Mouse (Mus musculus): ENCODE data around the gene Phrf1. TPM values are rescaled to one million over a fixed set of nuclear protein-coding genes. Genes with fewer than 3 reads are reported as not detected.

The Phrf1 gene
- polyA plus RNA-seq, 1 experiment from 2014 or later = 68.0 TPM

DNA sequence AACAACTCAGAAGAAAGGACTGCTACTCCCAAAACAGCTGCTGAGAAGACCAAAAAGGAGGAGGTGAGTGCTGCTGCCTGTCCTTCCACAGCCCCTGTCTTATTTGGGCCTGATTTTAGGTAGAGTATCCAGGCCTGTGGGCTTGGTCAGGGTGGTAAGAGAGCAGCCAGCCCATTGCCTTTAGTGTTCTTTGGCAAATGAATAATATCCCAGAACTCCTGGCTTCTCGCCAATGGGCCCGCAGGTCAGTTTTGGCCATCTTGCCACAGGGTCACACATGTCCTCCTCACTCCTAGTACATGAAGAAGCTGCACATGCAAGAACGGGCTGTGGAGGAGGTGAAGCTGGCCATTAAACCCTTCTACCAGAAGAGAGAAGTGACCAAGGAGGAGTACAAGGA is 32.9 kb downstream of the Phrf1 start:
- Histone ChIP-seq H3K36me3 (ENCODE audit: control insufficient read depth, insufficient read depth, low read length) (peaks cover 48% of the 10 kb centered on the region), H3K27ac (ENCODE audit: low read length) (no peak overlapping the region), H3K4me3 (ENCODE audit: low read depth, low read length) (no peak overlapping the region), H3K9me3 (replicated peaks; ENCODE audit: control insufficient read depth, low read length, poor library complexity, severe bottlenecking) (no peaks in the 10 kb centered on the region), H3K9ac (ENCODE audit: low read depth, low read length) (no peak overlapping the region), H3K4me2 (ENCODE audit: low read length) (no peak overlapping the region), H3K4me1 (ENCODE audit: control insufficient read depth, insufficient read depth, low read length) (peaks cover 6% of the 10 kb centered on the region), H3K27me3 (ENCODE audit: control insufficient read depth, insufficient read depth, low read depth, low read length) (no peaks in the 10 kb centered on the region)
- no peak for ATAC-seq
- WGBS = 95% methylated on average over 3 of the region's 3 CpGs

DNA sequence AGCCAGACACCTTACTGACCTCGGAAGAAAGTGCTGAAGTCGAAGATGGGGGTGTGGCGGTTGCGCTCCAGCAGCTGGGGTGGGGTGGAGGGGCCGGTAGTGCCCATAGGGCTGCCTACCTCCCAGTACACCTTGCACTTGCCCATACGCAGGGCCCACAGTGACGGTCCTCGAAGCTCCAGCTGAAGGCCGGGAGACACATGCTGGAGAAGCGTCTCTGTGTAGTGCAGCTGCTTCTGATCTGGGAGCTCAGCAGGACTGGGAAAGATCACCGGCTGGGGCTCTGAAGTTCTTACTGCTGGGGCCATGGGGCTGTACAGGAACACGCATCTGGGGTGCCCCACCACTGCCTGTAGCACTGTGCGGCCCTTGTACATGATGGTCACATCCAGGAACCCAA is 35.1 kb downstream of the Phrf1 start:
- Histone ChIP-seq H3K27me3 (ENCODE audit: control insufficient read depth, insufficient read depth, low read depth, low read length) (no peaks in the 10 kb centered on the region), H3K9ac (ENCODE audit: low read depth, low read length) (no peak overlapping the region), H3K4me1 (ENCODE audit: control insufficient read depth, insufficient read depth, low read length) (peaks cover 6% of the 10 kb centered on the region), H3K9me3 (replicated peaks; ENCODE audit: control insufficient read depth, low read length, poor library complexity, severe bottlenecking) (no peaks in the 10 kb centered on the region), H3K4me3 (ENCODE audit: low read depth, low read length) (no peak overlapping the region), H3K27ac (ENCODE audit: low read length) (no peak overlapping the region), H3K4me2 (ENCODE audit: low read length) (no peak overlapping the region), H3K36me3 (ENCODE audit: control insufficient read depth, insufficient read depth, low read length) (peaks cover 28% of the 10 kb centered on the region)
- ATAC-seq = no peak
- 92% methylated on average over 13 of the region's 13 CpGs for WGBS

DNA sequence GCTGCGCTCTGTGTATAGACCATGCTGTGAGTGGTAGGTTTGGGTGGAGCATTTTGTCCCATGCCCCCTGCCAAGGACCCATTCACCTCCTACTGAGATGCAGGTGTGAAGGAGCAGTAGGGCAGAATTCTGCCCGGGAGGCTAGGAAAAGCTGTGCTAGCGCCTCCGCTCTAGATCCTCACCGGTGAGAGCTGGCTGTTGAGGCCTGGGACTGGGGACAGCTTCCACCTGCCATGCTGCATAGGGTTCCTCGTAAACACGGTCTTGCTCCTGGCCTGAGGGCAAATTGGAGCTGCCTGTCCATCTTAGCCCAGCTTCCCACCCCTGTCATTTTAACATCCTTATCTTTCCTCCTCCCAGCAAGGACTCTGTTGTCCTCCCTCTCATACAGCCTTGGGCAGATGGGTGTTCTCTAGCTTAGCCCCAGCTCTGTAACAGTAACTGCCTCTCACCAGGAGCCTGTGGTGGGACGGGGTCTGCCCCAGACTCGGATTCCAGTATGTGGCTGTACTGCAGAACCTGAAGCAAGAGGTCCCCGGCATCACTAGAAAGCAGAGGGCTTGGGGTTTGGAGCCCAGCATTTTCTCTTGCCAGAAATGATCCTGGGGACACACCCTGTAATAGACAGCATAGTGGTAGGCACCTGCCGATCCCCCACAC is 35.6 kb downstream of the Phrf1 start:
- WGBS = 80% methylated on average over 11 of the region's 11 CpGs
- Histone ChIP-seq H3K27me3 (ENCODE audit: control insufficient read depth, insufficient read depth, low read depth, low read length) (no peaks in the 10 kb centered on the region), H3K9me3 (replicated peaks; ENCODE audit: control insufficient read depth, low read length, poor library complexity, severe bottlenecking) (no peaks in the 10 kb centered on the region), H3K4me2 (ENCODE audit: low read length) (no peak overlapping the region), H3K27ac (ENCODE audit: low read length) (no peak overlapping the region), H3K36me3 (ENCODE audit: control insufficient read depth, insufficient read depth, low read length) (peaks cover 23% of the 10 kb centered on the region), H3K9ac (ENCODE audit: low read depth, low read length) (no peak overlapping the region), H3K4me1 (ENCODE audit: control insufficient read depth, insufficient read depth, low read length) (peaks cover 6% of the 10 kb centered on the region), H3K4me3 (ENCODE audit: low read depth, low read length) (no peak overlapping the region)
- ATAC-seq = no peak

DNA sequence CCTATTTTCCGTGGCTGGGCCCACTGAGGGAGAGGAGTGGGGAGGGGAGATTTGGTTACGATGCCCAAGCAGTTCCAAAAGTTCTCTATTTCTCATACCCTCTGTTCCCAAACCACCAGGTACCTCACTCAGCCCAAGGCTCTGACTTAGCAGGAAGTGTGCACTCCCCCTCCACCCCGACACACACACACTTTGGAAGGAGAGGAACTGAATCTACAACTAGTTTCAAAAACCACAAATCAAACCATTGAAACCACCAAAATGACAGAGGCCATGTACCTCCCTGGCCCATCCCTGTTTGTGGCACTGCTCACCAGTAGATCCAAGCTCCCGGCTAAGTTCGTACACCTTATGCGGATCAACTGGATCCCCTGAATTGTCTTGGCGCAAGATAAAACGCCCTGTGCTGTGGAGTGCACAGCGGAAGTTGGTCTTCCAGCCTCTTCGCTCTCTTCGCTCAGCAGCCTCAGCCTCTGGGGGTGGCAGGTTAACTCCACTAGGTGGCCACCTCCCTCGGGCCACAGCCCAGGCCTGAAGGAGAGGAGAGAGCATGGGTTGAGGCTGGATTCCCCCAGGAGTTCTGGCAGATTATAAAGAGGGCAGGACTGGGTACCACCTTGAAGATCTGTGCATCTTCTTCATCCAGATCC is 36.3 kb downstream of the Phrf1 start:
- H3K4me2 ChIP-seq (ENCODE audit: low read length) = no peak overlapping the region
- WGBS = 38% methylated on average over 12 of the region's 12 CpGs
- no peak overlapping the region for H3K27ac ChIP-seq (ENCODE audit: low read length)
- peak; percentile 23; the same call in 1 of the 2 replicates for ATAC-seq
- no peak overlapping the region for H3K4me3 ChIP-seq (ENCODE audit: low read depth, low read length)
- H3K36me3 ChIP-seq (ENCODE audit: control insufficient read depth, insufficient read depth, low read length) = peaks cover 23% of the 10 kb centered on the region
- H3K27me3 ChIP-seq (ENCODE audit: control insufficient read depth, insufficient read depth, low read depth, low read length) = no peaks in the 10 kb centered on the region
- no peaks in the 10 kb centered on the region for H3K9me3 ChIP-seq (replicated peaks; ENCODE audit: control insufficient read depth, low read length, poor library complexity, severe bottlenecking)
- peaks cover 6% of the 10 kb centered on the region for H3K4me1 ChIP-seq (ENCODE audit: control insufficient read depth, insufficient read depth, low read length)
- no peak overlapping the region for H3K9ac ChIP-seq (ENCODE audit: low read depth, low read length)

DNA sequence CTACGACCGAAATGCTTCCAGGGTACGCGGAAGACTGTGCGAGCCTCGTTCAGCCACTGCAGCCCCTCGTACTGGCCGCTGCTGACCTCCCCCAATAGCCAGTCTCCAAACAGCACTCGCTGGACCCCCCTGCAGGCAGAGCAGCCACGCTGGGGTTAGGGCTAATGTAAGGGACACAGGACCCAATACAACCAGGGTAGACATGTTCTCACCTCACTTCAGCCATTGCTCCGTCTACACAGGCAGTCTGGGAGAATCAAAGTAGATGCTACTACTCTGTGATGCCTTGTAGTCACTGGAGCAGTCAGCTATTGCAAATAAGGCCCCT is 36.8 kb downstream of the Phrf1 start:
- ATAC-seq = peak; percentile 9; the same call in 1 of the 2 replicates
- H3K9me3 ChIP-seq (replicated peaks; ENCODE audit: control insufficient read depth, low read length, poor library complexity, severe bottlenecking) = no peaks in the 10 kb centered on the region
- WGBS = 39% methylated on average over 11 of the region's 11 CpGs
- H3K36me3 ChIP-seq (ENCODE audit: control insufficient read depth, insufficient read depth, low read length) = peaks cover 22% of the 10 kb centered on the region
- no peak overlapping the region for H3K27ac ChIP-seq (ENCODE audit: low read length)
- H3K9ac ChIP-seq (ENCODE audit: low read depth, low read length) = no peak overlapping the region
- no peak overlapping the region for H3K4me2 ChIP-seq (ENCODE audit: low read length)
- H3K4me1 ChIP-seq (ENCODE audit: control insufficient read depth, insufficient read depth, low read length) = peaks cover 6% of the 10 kb centered on the region
- no peak overlapping the region for H3K4me3 ChIP-seq (ENCODE audit: low read depth, low read length)
- H3K27me3 ChIP-seq (ENCODE audit: control insufficient read depth, insufficient read depth, low read depth, low read length) = no peaks in the 10 kb centered on the region

DNA sequence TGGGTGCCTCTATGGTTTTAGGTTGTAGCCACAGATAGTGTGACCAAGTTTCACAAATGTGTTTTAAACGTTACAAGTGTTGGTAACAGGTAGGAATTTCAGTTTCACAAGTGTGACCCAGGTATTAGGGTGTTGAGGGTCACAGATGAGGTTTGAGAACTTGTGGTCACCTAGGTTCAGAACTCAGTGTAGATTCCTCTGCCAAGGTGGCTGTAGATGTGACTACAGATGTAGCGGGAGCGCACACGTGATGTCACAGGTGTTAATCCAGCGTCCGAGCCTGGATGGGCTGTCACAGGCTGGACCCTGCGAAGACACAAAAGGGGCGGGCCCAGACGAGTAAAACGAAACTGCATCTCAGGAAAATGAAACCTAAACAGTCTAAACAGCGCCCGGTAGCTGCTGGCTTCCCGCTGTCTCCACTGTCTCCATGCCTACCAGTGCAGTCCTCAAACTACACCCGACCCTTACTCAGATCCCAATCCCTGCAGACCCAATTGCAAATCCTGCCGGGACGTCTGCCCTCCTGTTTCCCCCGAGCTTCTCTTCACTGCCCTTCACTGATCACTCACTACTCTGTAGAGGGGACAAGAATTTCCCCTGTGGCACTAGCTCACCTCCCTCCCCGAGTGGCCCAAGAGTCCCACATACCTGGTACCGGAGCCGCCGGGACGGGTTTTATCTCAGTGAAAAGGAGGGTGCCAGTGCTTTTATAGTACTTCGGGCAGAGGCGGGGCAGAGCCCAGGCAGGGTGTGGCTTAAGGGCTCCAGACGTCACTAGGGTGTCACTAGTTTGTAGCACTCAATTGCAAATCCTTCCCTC is 37.4 kb downstream of the Phrf1 start, which contains the start of gene Irf7:
Irf7 (minus strand) TSS at position 743 of the 823 bp plus-strand sequence.
- H3K9ac ChIP-seq (ENCODE audit: low read depth, low read length) = peak within 1 kb of the TSS; percentile 27; the same call in 1 of the 2 replicates
- H3K4me2 ChIP-seq (ENCODE audit: low read length) = peak within 1 kb of the TSS; percentile 56
- peak within 1 kb of the TSS; percentile 27 for H3K4me3 ChIP-seq (ENCODE audit: low read depth, low read length)
- 14% methylated on average over 25 of the region's 25 CpGs for WGBS
- ATAC-seq = peak; percentile 59; the same call in 1 of the 2 replicates
- no peak within 1 kb of the TSS for H3K27ac ChIP-seq (ENCODE audit: low read length)
- peaks cover 6% of the 10 kb centered on the region for H3K4me1 ChIP-seq (ENCODE audit: control insufficient read depth, insufficient read depth, low read length)
- no peaks in the 10 kb centered on the region for H3K9me3 ChIP-seq (replicated peaks; ENCODE audit: control insufficient read depth, low read length, poor library complexity, severe bottlenecking)
- peaks cover 18% of the 10 kb centered on the region for H3K36me3 ChIP-seq (ENCODE audit: control insufficient read depth, insufficient read depth, low read length)
- no peaks in the 10 kb centered on the region for H3K27me3 ChIP-seq (ENCODE audit: control insufficient read depth, insufficient read depth, low read depth, low read length)

DNA sequence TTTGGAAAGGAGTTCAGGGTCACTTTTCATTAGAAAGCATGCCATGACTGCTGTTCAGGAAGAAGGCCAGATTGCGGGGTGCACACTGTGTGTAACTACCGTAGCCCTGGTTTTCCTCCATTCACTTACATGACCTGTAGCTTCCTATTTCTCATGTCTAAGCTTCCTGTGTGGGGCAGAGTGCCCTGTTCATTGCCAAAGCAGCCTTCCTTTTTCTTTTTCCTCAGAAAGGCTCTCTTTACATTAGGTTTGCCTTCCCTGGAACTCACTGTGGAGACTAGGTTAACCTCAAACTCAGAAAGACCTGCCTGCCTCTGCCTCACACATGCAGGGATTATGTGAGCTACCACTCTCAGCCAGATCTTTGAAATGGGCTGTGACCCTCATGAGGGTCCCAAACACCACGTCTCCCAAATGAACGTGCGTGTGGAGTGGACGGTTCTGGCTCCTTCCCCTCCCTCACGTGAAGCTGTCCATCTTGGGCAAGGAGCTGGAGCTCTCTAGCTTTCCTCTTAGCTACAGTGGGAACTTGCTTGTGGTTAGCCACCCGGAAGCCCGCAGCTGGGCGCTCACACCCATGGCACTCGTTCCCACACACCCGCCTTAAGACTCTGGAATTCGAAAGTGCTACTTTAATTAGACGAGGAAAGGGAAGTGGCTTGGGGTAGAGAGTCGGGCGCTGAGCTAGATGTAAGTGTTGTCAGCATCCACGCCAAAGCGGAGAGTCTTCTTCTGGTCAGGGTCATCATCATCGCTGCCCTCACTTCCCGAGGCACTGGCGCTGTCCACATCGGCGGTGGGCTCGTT is 40.1 kb downstream of the Phrf1 start:
- Histone ChIP-seq H3K4me3 (ENCODE audit: low read depth, low read length) (no peak overlapping the region), H3K4me2 (ENCODE audit: low read length) (no peak overlapping the region), H3K36me3 (ENCODE audit: control insufficient read depth, insufficient read depth, low read length) (peaks cover 4% of the 10 kb centered on the region; the same call in 1 of the 2 replicates), H3K9ac (ENCODE audit: low read depth, low read length) (no peak overlapping the region), H3K4me1 (ENCODE audit: control insufficient read depth, insufficient read depth, low read length) (peaks cover 6% of the 10 kb centered on the region), H3K27ac (ENCODE audit: low read length) (no peak overlapping the region), H3K27me3 (ENCODE audit: control insufficient read depth, insufficient read depth, low read depth, low read length) (no peaks in the 10 kb centered on the region), H3K9me3 (replicated peaks; ENCODE audit: control insufficient read depth, low read length, poor library complexity, severe bottlenecking) (no peaks in the 10 kb centered on the region)
- ATAC-seq = no peak
- 79% methylated on average over 24 of the region's 24 CpGs for WGBS

DNA sequence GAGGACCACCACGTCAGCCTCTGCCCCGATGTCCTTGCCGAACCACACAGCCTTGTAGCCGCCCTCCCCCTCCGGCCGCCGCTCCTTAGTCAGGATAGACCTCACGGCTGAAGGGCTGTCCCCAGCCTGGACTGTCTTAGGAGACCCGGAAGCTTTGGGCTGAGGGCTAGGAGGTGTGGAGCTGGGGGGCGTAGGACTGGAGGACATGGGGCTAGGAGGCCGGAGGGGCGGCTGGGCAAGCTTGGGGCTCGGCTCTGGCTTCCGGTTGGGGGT is 40.6 kb downstream of the Phrf1 start:
- H3K4me2 ChIP-seq (ENCODE audit: low read length) = no peak overlapping the region
- no peak overlapping the region for H3K4me3 ChIP-seq (ENCODE audit: low read depth, low read length)
- no peaks in the 10 kb centered on the region for H3K27me3 ChIP-seq (ENCODE audit: control insufficient read depth, insufficient read depth, low read depth, low read length)
- no peaks in the 10 kb centered on the region for H3K36me3 ChIP-seq (ENCODE audit: control insufficient read depth, insufficient read depth, low read length)
- H3K9me3 ChIP-seq (replicated peaks; ENCODE audit: control insufficient read depth, low read length, poor library complexity, severe bottlenecking) = no peaks in the 10 kb centered on the region
- H3K9ac ChIP-seq (ENCODE audit: low read depth, low read length) = no peak overlapping the region
- H3K27ac ChIP-seq (ENCODE audit: low read length) = no peak overlapping the region
- 87% methylated on average over 14 of the region's 14 CpGs for WGBS
- H3K4me1 ChIP-seq (ENCODE audit: control insufficient read depth, insufficient read depth, low read length) = peaks cover 6% of the 10 kb centered on the region
- ATAC-seq = no peak
